Mouse (Mus musculus) naive thymus-derived CD4-positive, alpha-beta T cell, adult 5 months (primary cell): ENCODE measurements around the gene Capn9. TPM values are rescaled to one million over a fixed set of nuclear protein-coding genes. Genes with fewer than 3 reads are reported as not detected.

Experiments used
- polyA plus RNA-seq: library from polyadenylated mRNA; unstranded; fragments of 100-300 nt; shearing (Covaris generic); gene quantifications from one replicate; pipeline ENCODE4 v1.2.1, GENCODE M21; 2017

Capn9 gene
- polyA plus RNA-seq = not detected

DNA sequence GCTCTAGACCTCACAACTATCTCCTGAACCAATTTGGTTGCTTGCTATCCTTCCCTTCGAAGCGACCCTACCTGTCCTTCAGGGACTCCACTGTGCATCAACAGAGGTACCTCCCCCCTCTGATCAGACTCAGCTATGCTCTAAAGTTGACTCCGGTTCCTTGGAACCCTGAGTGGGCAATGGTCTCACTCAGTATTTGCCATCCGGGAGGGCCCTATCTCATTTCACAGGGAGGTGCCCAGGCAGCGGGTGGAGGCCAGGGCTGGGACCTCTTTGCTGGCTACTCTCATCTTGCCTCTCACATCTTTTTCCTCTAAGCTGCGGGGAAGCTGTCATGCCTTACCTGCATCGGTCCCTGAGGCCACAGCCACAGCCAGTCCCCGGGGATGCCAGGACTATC lies at the start of gene Capn9:
Gene Capn9, plus strand, starts transcription at position 301 of the 400 bp plus-strand sequence.

DNA sequence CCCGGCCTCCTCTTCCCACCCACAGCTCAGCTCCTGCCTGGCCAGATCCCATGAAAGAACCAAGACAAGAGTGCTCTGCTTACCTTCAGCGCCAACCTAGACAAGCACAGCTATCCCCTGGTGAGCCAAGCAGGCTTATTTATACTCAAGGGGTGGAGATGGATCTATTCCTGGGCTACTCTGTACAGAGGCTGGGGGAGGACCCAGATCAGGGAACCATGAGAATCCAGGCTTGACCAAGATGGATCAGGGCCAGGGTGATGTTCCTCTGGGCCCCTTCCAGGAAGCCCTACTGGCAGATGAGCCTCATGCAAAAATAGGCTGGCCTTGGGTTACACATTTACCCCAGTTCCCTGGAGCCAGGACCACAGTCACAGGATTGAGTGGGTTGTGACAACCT lies 6.3 kb upstream of the Capn9 start, which contains the start of gene Agt:
Gene Agt, minus strand, starts transcription at position 114 of the 400 bp plus-strand sequence.

DNA sequence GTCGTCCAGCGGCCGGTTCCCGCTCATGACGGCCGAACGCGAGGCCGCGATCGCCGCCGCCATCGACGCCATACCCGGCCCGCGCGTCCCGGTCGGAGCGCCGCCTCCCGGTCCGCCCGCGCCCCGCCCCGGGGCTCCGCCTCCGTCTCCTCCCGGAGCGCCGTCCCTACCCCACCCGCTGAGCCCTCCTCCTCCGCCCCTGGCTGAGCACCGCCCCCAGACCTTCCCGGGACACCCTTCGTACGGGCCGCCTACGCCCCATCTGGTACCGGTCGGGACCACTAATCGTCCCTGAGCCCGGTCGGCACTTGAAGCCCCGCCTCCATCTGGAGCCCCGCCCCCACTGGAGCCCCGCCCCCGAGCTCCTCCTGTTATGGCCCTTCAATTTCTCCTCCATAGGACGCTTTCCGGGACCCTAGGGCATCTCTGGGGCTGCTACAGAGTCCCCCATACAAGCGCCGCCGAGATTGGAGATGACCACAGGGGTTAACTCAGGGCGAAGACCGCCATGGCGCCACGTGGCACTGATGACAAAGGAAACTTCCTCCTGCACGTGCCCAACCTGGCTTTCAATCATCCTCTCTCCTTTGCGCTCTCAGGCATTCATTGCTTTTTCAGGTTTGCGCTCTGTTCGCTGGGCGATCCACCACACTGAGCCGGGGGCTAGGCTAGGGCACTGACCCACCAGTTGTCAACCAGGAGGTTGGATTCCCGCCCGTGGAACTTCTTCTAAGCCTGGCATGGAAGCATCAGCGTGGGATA lies 87.4 kb downstream of the Capn9 start, which contains the start of gene 2310022B05Rik:
Gene 2310022B05Rik, minus strand, starts transcription at position 258 of the 762 bp plus-strand sequence.

Other genes starting within 250 kb of the Capn9 start
- gene Pgbd5, start 136.5 kb upstream of the Capn9 start, polyA plus RNA-seq = not detected
- 48.7 TPM for gene Cog2, start 55.3 kb upstream of the Capn9 start, polyA plus RNA-seq
- not detected for gene Agt, start 6.4 kb upstream of the Capn9 start, polyA plus RNA-seq
- 4.8 TPM for gene 2310022B05Rik, start 87.3 kb downstream of the Capn9 start, polyA plus RNA-seq
- 89.1 TPM for gene Ttc13, start 145.9 kb downstream of the Capn9 start, polyA plus RNA-seq
- gene Arv1, start 146.0 kb downstream of the Capn9 start, polyA plus RNA-seq = 21.6 TPM
- 0.96 TPM for gene Fam89a, start 175.7 kb downstream of the Capn9 start, polyA plus RNA-seq
- gene Trim67, start 217.0 kb downstream of the Capn9 start, polyA plus RNA-seq = not detected